Mouse (Mus musculus) liver, embryonic 14.5 days (tissue): ENCODE data around the gene Msmb. TPM values are rescaled to one million over a fixed set of nuclear protein-coding genes. Genes with fewer than 3 reads are reported as not detected.
"Not testable (repeated sequence)": the region's sequence is repeated elsewhere in the genome, so short reads cannot be mapped to it uniquely, and the experiment has no call there.

Experiments used
- ATAC-seq: fragments of 200-750 bp; cut with Nextera tagmentation; 2 replicates; pipeline ENCODE4 v1.8.0; 2017; ENCODE audit warnings: moderate number of reproducible peaks, mild to moderate bottlenecking, moderate library complexity; ENCODE audit not compliant: insufficient read depth
- DNase-seq, 3 experiments: peaks; one replicate each; pipeline ENCODE4 v3.0.0-alpha.2; 2012 to 2013; ENCODE audit warnings: low read depth in 3 of 3, low spot score in 3 of 3
- H3K27ac ChIP-seq: fragments of 300-500 bp; sonication (generic); 2 replicates; pipeline ENCODE4 v1.5.1; 2014; ENCODE audit warnings: moderate library complexity, mild to moderate bottlenecking, control low read depth, inconsistent platforms
- H3K27me3 ChIP-seq: fragments of 300-500 bp; sonication (generic); 2 replicates; pipeline ENCODE4 v1.6.1; 2014; ENCODE audit warnings: mild to moderate bottlenecking, low read length, moderate library complexity; ENCODE audit not compliant: control insufficient read depth, insufficient read depth
- H3K36me3 ChIP-seq: fragments of 300-500 bp; sonication (generic); replicated peaks from 2 replicates; pipeline ENCODE4 v1.6.1; 2014; ENCODE audit warnings: low read depth; ENCODE audit not compliant: control insufficient read depth, insufficient read depth
- H3K4me1 ChIP-seq, 2 experiments: fragments of 200-500 bp in 1 of 2; fragments of 300-500 bp in 1 of 2; sonication (generic) in 1 of 2; replicated peaks; 2 replicates each; pipeline ENCODE4 v1.6.1; 2012 to 2014; ENCODE audit warnings: antibody characterized with exemption in 1 of 2, inconsistent platforms in 1 of 2, low read length in 1 of 2; ENCODE audit not compliant: control insufficient read depth in 2 of 2, insufficient read depth in 2 of 2
- H3K4me2 ChIP-seq: fragments of 300-500 bp; sonication (generic); 2 replicates; pipeline ENCODE4 v1.6.1; 2014; ENCODE audit warnings: low read depth, mild to moderate bottlenecking, control low read depth, moderate library complexity
- H3K4me3 ChIP-seq, 2 experiments: fragments of 200-500 bp in 1 of 2; fragments of 300-500 bp in 1 of 2; sonication (generic) in 1 of 2; 2 replicates each; pipeline ENCODE4 v1.5.1; 2012 to 2014; ENCODE audit warnings: low read depth in 2 of 2, low read length in 2 of 2, mild to moderate bottlenecking in 2 of 2, control low read depth in 1 of 2, inconsistent platforms in 1 of 2, moderate library complexity in 1 of 2; ENCODE audit not compliant: insufficient read depth in 1 of 2
- H3K9ac ChIP-seq: fragments of 300-500 bp; sonication (generic); replicated peaks from 2 replicates; pipeline ENCODE4 v1.6.1; 2014; ENCODE audit warnings: mild to moderate bottlenecking, control low read depth, moderate library complexity
- H3K9me3 ChIP-seq: fragments of 300-500 bp; sonication (generic); 2 replicates; pipeline ENCODE4 v1.6.1; 2016; ENCODE audit warnings: low read length, mixed read lengths; ENCODE audit not compliant: control insufficient read depth
- CTCF ChIP-seq: IDR thresholded peaks from 2 replicates; pipeline ENCODE4 v1.5.1; 2016; ENCODE audit warnings: antibody characterized with exemption, low read depth, control low read depth
- EP300 ChIP-seq: IDR thresholded peaks from 2 replicates; pipeline ENCODE4 v1.6.1; 2016; ENCODE audit warnings: antibody characterized with exemption, low read depth
- WGBS: fragments of 180-500 bp; shearing (Covaris S2); extraction: QIAGEN DNeasy Blood & Tissue Kit; methylation state at CpG from one replicate; pipeline ENCODE4 v1.1.7; 2014; ENCODE audit not compliant: insufficient replicate concordance; 5-methylcytosine and 5-hydroxymethylcytosine counted together
- polyA plus RNA-seq, 2 experiments: library from polyadenylated mRNA; depleted of rRNA in 1 of 2; stranded (reverse) in 1 of 2; unstranded in 1 of 2; fragments of >200 nt; fragmentation: Nextera tagmentation in 1 of 2; extraction: Ambion mirVana in 1 of 2; gene quantifications; 2 replicates each; pipeline versions ENCODE4 v1.2.1 to v1.2.3; 2012 to 2014

The Msmb gene
- polyA plus RNA-seq, 2 experiments, result 0.19 to 0.33 TPM

DNA sequence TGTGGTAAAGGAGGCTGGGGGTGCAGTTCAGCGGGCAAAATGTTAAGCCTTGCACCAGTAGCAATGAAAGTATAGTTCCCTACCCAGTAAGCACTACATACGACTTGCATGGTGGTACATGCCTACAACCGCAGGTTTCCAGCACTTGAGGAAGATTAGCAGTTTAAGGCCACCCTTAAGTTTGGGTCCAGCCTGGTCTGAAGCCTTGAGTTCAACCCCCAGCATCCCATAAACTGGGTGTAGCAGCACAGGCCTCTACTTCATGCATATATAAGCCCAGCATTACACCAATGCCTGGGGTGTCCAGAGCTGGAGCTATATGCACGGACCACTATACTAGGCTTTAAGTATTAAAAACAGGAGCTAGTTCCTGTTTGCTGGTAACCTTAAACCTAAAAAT lies 42.0 kb downstream of the Msmb start:
- Histone ChIP-seq H3K9me3 (no peaks in the 10 kb centered on the region), H3K4me2 (no peak overlapping the region), H3K4me3 (no peak overlapping the region), H3K27me3 (no peaks in the 10 kb centered on the region), H3K9ac (no peak overlapping the region), H3K36me3 (peaks cover 70% of the 10 kb centered on the region), H3K27ac (no peak overlapping the region), H3K4me1 (no peaks in the 10 kb centered on the region)
- no peak for TF ChIP-seq EP300
- no peak for TF ChIP-seq CTCF
- 91% methylated on average over 4 of the region's 4 CpGs for WGBS
- no peak for ATAC-seq
- no peak for DNase-seq

DNA sequence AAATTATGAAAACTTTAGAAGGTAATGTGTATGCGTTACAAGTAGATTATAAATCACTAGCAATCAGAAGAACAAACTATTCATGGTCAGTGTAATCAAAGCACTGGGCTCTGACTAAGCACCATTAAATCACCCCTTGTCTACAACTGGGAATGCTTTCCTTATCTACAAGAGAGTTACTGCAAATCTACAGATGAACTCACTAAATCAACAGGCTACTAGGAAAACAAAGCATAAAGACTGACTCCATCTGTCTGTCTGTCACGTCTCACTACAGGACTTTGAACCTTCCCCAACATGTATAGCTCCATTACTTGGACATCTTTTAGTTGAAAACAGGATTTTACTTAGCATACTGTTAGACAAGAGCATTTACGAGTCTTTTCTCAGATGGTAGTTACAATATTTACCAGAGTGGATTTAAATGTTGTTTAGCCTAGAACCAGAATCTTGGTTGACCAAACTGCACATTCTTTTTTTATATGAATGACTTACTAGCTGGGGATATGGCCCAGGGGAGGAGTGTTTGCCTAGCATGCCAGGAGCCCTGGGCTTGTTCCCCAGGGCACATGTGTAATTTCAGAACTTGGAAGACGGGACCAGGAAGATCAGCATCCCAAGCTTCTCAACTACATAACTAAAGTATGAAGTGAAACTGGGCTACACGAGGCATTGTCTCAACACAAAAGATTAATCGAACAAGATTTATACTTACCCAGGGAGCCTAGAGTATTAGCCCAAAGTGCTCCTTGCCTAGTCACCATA lies 49.0 kb downstream of the Msmb start:
- H3K4me1 ChIP-seq, result no peaks in the 10 kb centered on the region
- no peak overlapping the region for H3K27ac ChIP-seq
- no peak for DNase-seq
- TF ChIP-seq CTCF (no peak), EP300 (no peak)
- H3K4me3 ChIP-seq, result no peak overlapping the region
- H3K27me3 ChIP-seq, result no peaks in the 10 kb centered on the region
- WGBS, result 78% methylated on average over 6 of the region's 6 CpGs
- no peak for ATAC-seq
- no peak overlapping the region for H3K4me2 ChIP-seq
- peaks cover 56% of the 10 kb centered on the region for H3K36me3 ChIP-seq
- H3K9me3 ChIP-seq, result no peaks in the 10 kb centered on the region
- no peak overlapping the region for H3K9ac ChIP-seq

DNA sequence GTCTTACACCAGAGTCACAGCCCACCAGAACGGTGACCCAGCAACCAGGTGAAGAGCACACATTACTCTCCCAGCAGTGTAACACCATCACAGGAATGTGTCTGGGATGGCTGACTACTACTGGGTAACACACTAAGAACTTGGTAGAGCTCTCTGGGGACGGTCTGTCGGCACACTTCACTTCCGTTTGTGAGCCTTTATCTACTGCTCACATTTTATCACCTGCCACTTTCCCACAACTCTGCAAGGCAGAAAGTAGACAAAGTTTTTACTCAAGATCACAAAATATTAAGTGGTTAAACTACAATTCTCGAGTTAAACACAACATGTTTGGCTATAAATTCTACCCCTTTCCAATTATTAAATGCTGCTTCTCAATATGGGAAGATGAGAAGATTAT lies 50.1 kb downstream of the Msmb start:
- H3K9ac ChIP-seq, result no peak overlapping the region
- H3K27ac ChIP-seq, result no peak overlapping the region
- peaks cover 52% of the 10 kb centered on the region for H3K36me3 ChIP-seq
- DNase-seq, result no peak
- H3K4me2 ChIP-seq, result no peak overlapping the region
- 52% methylated on average over 5 of the region's 5 CpGs for WGBS
- no peak overlapping the region for H3K4me3 ChIP-seq
- H3K27me3 ChIP-seq, result no peaks in the 10 kb centered on the region
- H3K4me1 ChIP-seq, result no peaks in the 10 kb centered on the region
- H3K9me3 ChIP-seq, result no peaks in the 10 kb centered on the region
- no peak for ATAC-seq
- TF ChIP-seq CTCF, result no peak
- no peak for TF ChIP-seq EP300

DNA sequence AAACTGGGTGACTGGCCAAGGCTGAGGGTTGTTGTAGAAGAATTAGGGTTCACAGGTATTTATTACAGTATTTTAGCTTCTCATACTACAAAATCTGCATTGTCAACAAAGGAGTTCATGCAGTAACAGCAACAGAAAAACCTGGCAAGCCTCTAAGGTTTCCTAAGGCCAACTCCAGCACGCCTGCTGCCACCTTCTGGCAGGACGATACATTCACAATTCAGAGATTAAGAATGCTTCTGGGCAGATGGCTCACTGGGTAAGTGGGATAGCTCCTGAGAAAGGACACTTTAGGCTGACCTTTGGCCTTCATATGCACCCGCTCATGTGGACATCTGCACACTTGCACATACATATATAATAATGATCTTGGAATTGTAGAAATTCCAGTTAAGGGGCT lies 50.6 kb downstream of the Msmb start:
- peaks cover 51% of the 10 kb centered on the region for H3K36me3 ChIP-seq
- no peak overlapping the region for H3K4me3 ChIP-seq
- H3K9me3 ChIP-seq, result no peaks in the 10 kb centered on the region
- ATAC-seq (peak; percentile 37; the same call in 1 of the 2 replicates), DNase-seq (peak in 2 of 3 experiments; percentile 49)
- no peak overlapping the region for H3K27ac ChIP-seq
- TF ChIP-seq CTCF (peak; percentile 91), EP300 (no peak)
- H3K9ac ChIP-seq, result no peak overlapping the region
- 31% methylated on average over 3 of the region's 3 CpGs for WGBS
- H3K27me3 ChIP-seq, result no peaks in the 10 kb centered on the region
- H3K4me1 ChIP-seq, result no peaks in the 10 kb centered on the region
- H3K4me2 ChIP-seq, result no peak overlapping the region

DNA sequence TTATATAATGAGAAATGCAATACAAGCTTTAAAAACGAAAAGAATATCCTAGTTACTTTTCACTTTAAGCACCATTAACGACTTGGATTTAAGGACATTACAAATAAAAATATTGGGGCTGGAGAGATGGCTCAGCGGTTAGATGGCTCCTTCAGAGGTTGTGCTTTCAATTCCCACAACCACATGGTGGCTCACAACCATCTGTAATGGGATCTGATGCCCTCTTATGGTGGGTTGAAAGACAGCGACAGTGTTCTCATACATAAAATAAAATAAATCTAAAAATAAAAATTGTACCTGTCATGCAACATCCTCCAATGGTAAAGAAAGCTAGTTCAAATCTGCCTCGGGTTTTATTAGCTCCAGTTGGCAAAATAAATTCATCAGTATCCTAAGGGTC lies 51.7 kb downstream of the Msmb start:
- not testable (repeated sequence) for H3K27ac ChIP-seq, H3K9ac ChIP-seq, H3K9me3 ChIP-seq, H3K4me2 ChIP-seq, H3K27me3 ChIP-seq, DNase-seq, H3K4me1 ChIP-seq, H3K4me3 ChIP-seq, ATAC-seq
- peaks cover 50% of the 10 kb centered on the region for H3K36me3 ChIP-seq
- WGBS, result 63% methylated on average over 5 of the region's 5 CpGs
- TF ChIP-seq CTCF, result peak; percentile 27
